Comparison of ENCODE assay signal across 21 mouse cellular contexts in genomic region chr3:129437687-129438086, GRCm38 (mm10).
"Had no signal": no experiment of that assay in that cellular context is flagged by ENCODE, and none has a peak within 500 bp of the region (broad histone marks: within the 10 kb centered on the region; RNA-seq: fewer than 3 reads in every experiment).

No protein-coding gene starts in this region.

- H3K27me3 ChIP-seq: megakaryocyte, embryonic 14.5 days; midbrain, embryonic 13.5 days; neural tube, embryonic 13.5 days had no signal

- H3K27ac ChIP-seq: hindbrain, postnatal 0 days; kidney, postnatal 0 days; layer of hippocampus, adult 2 months; midbrain, embryonic 10.5 days; midbrain, embryonic 13.5 days; neural tube, embryonic 13.5 days; stomach, postnatal 0 days had no signal

- H3K4me2 ChIP-seq: lung, embryonic 14.5 days; midbrain, embryonic 13.5 days; neural tube, embryonic 13.5 days had no signal

- H3K9ac ChIP-seq: lung, embryonic 14.5 days; midbrain, embryonic 13.5 days; neural tube, embryonic 13.5 days had no signal

- H3K4me3 ChIP-seq: layer of hippocampus, adult 2 months; megakaryocyte, embryonic 14.5 days; midbrain, embryonic 10.5 days; midbrain, embryonic 13.5 days; myocyte; neural tube, embryonic 13.5 days had no signal

- H3K9me3 ChIP-seq: midbrain, embryonic 10.5 days; midbrain, embryonic 13.5 days had no signal

- DNase-seq: kidney, adult 18-20 months; kidney, adult 9 months; kidney, postnatal 25 days; layer of hippocampus, adult 9-11 months; lung, embryonic 14.5 days; right cerebral cortex, postnatal 4 days; thymus, adult 2 months; thymus, postnatal 14 days; thymus, postnatal 4 days had no signal

- H3K36me3 ChIP-seq: midbrain, embryonic 10.5 days; midbrain, embryonic 13.5 days; neural tube, embryonic 13.5 days had no signal

- ATAC-seq: hindbrain, postnatal 0 days; inflammation-experienced regulatory T-cells, adult 6 months; lung, postnatal 0 days; midbrain, embryonic 13.5 days; midbrain, embryonic 16.5 days had no signal

- H3K4me1 ChIP-seq: megakaryocyte, embryonic 14.5 days; midbrain, embryonic 10.5 days; midbrain, embryonic 13.5 days; neural tube, embryonic 13.5 days had no signal
